In the genomic region with DNA sequence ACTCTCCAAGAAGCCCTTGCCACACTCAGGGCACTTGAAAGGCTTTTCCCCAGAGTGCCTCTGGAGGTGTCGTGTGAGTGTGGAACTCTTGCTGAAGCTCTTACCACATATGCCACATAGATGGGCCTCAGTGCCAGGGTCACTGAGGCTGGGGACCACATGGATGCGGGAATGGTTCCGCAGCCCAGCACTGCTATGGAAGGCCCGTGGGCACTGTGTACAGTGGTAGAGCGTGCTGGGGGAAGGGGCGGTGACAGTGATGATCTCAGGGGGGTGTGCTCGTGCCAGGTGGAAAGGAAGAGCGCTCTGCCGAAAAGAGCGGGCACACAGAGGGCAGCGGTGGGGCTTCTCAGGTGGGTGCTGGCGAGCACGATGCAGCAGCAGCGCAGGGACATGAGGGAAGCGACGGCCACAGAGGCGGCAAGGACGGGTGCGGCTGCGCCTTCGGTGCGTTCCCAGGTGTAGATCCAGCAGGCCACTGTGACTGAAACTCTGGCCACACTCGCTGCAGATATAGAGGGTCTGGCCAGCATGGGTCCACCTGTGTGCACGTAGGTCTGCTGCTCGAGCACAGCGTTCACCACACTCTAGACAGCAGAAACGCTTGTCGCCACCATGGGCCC, we compare ENCODE assay signal across 13 mouse cellular contexts. TPM values are rescaled to one million over a fixed set of nuclear protein-coding genes. Genes with fewer than 3 reads are reported as not detected.
A peak's percentile ranks its signal among the peaks of the same experiment; 100 is the strongest.
DNase-seq lines count a peak whose midpoint lies in the region; ATAC-seq and TF ChIP-seq lines count a peak whose summit lies in the region.
"Had no signal": no experiment of that assay in that cellular context is flagged by ENCODE, and none has a peak within 500 bp of the region (broad histone marks: within the 10 kb centered on the region; RNA-seq: fewer than 3 reads in every experiment).

No protein-coding gene starts in this region.

- no peak overlapping the region for H3K27ac ChIP-seq in hindbrain, embryonic 15.5 days (replicated peaks)
- H3K27ac ChIP-seq in hindbrain, embryonic 14.5 days = no peak overlapping the region
- no peak overlapping the region for H3K27ac ChIP-seq in midbrain, embryonic 12.5 days (replicated peaks)
- no peak overlapping the region for H3K27ac ChIP-seq in midbrain, embryonic 11.5 days (ENCODE audit: low read depth, low read length)
- no peak overlapping the region for H3K27ac ChIP-seq in embryonic facial prominence, embryonic 13.5 days
- no peak overlapping the region for H3K27ac ChIP-seq in olfactory bulb, adult 2 months (ENCODE audit: insufficient read depth, low read depth, low read length)
- H3K27ac ChIP-seq: gastrocnemius, adult 2 months; heart, embryonic 13.5 days had no signal

- 67% methylated on average over 28 of the region's 28 CpGs for WGBS in hindbrain, embryonic 15.5 days
- WGBS in hindbrain, embryonic 14.5 days = 77% methylated on average over 24 of the region's 28 CpGs
- 68% methylated on average over 28 of the region's 28 CpGs for WGBS in midbrain, embryonic 12.5 days
- 66% methylated on average over 28 of the region's 28 CpGs for WGBS in midbrain, embryonic 11.5 days
- 73% methylated on average over 28 of the region's 28 CpGs for WGBS in embryonic facial prominence, embryonic 13.5 days
- 75% methylated on average over 28 of the region's 28 CpGs for WGBS in olfactory bulb, adult 2 months

- DNase-seq in hindbrain, embryonic 14.5 days (ENCODE audit: low spot score) = no peak
- no peak for DNase-seq in midbrain, embryonic 11.5 days (ENCODE audit: low spot score, missing footprints)
- no peak for DNase-seq in frontal cortex, postnatal 25 days (ENCODE audit: low spot score in 2 of 2)
- DNase-seq: cerebellum, adult 8-10 months; gastrocnemius, adult 2 months; left cerebral cortex, postnatal 4 days had no signal

- no peaks in the 10 kb centered on the region for H3K27me3 ChIP-seq in hindbrain, embryonic 15.5 days
- H3K27me3 ChIP-seq in hindbrain, embryonic 14.5 days (ENCODE audit: control insufficient read depth, insufficient read depth, low read length) = no peaks in the 10 kb centered on the region
- peaks cover 4% of the 10 kb centered on the region; the same call in 1 of the 2 replicates for H3K27me3 ChIP-seq in midbrain, embryonic 12.5 days
- H3K27me3 ChIP-seq in midbrain, embryonic 11.5 days (ENCODE audit: control insufficient read depth, insufficient read depth, low read length) = no peaks in the 10 kb centered on the region
- H3K27me3 ChIP-seq in embryonic facial prominence, embryonic 13.5 days = no peaks in the 10 kb centered on the region
- H3K27me3 ChIP-seq: heart, embryonic 13.5 days had no signal

- no peak overlapping the region for H3K4me2 ChIP-seq in hindbrain, embryonic 15.5 days
- no peak overlapping the region for H3K4me2 ChIP-seq in hindbrain, embryonic 14.5 days (replicated peaks)
- no peak overlapping the region for H3K4me2 ChIP-seq in midbrain, embryonic 12.5 days (replicated peaks)
- no peak overlapping the region for H3K4me2 ChIP-seq in midbrain, embryonic 11.5 days
- H3K4me2 ChIP-seq in embryonic facial prominence, embryonic 13.5 days = no peak overlapping the region
- H3K4me2 ChIP-seq: heart, embryonic 13.5 days had no signal

- H3K9me3 ChIP-seq in hindbrain, embryonic 15.5 days = no peaks in the 10 kb centered on the region
- no peaks in the 10 kb centered on the region for H3K9me3 ChIP-seq in hindbrain, embryonic 14.5 days (ENCODE audit: control insufficient read depth, low read length)
- no peaks in the 10 kb centered on the region for H3K9me3 ChIP-seq in midbrain, embryonic 12.5 days
- no peaks in the 10 kb centered on the region for H3K9me3 ChIP-seq in midbrain, embryonic 11.5 days (ENCODE audit: control insufficient read depth, low read length)
- no peaks in the 10 kb centered on the region for H3K9me3 ChIP-seq in embryonic facial prominence, embryonic 13.5 days
- H3K9me3 ChIP-seq: heart, embryonic 13.5 days had no signal

- H3K4me3 ChIP-seq in hindbrain, embryonic 15.5 days = no peak overlapping the region
- H3K4me3 ChIP-seq in hindbrain, embryonic 14.5 days (replicated peaks; ENCODE audit: low read length) = no peak overlapping the region
- H3K4me3 ChIP-seq in midbrain, embryonic 12.5 days = no peak overlapping the region
- H3K4me3 ChIP-seq in midbrain, embryonic 11.5 days (ENCODE audit: low read depth, low read length) = no peak overlapping the region
- no peak overlapping the region for H3K4me3 ChIP-seq in embryonic facial prominence, embryonic 13.5 days
- no peak overlapping the region for H3K4me3 ChIP-seq in olfactory bulb, adult 2 months (ENCODE audit: insufficient read depth, low read depth, low read length)
- H3K4me3 ChIP-seq: erythroblast, embryonic 14.5 days; gastrocnemius, adult 2 months; heart, embryonic 13.5 days had no signal

- no peak overlapping the region for H3K9ac ChIP-seq in hindbrain, embryonic 15.5 days
- H3K9ac ChIP-seq in hindbrain, embryonic 14.5 days = no peak overlapping the region
- H3K9ac ChIP-seq in midbrain, embryonic 12.5 days (replicated peaks) = no peak overlapping the region
- no peak overlapping the region for H3K9ac ChIP-seq in midbrain, embryonic 11.5 days (ENCODE audit: low read length)
- no peak overlapping the region for H3K9ac ChIP-seq in embryonic facial prominence, embryonic 13.5 days
- H3K9ac ChIP-seq: heart, embryonic 13.5 days had no signal

- peaks cover 16% of the 10 kb centered on the region for H3K4me1 ChIP-seq in hindbrain, embryonic 15.5 days (replicated peaks)
- peaks cover 3% of the 10 kb centered on the region for H3K4me1 ChIP-seq in hindbrain, embryonic 14.5 days (replicated peaks; ENCODE audit: control insufficient read depth, insufficient read depth, low read length)
- H3K4me1 ChIP-seq in midbrain, embryonic 12.5 days = peaks cover 3% of the 10 kb centered on the region; the same call in 1 of the 2 replicates
- peaks cover under 1% of the 10 kb centered on the region; the same call in 1 of the 2 replicates for H3K4me1 ChIP-seq in midbrain, embryonic 11.5 days (ENCODE audit: control insufficient read depth, insufficient read depth, low read length)
- peaks cover 6% of the 10 kb centered on the region for H3K4me1 ChIP-seq in embryonic facial prominence, embryonic 13.5 days
- H3K4me1 ChIP-seq in olfactory bulb, adult 2 months (ENCODE audit: control insufficient read depth, insufficient read depth, low read length) = no peaks in the 10 kb centered on the region

- TF ChIP-seq CTCF in olfactory bulb, adult 2 months (IDR thresholded peaks at IDR 0.05; ENCODE audit: insufficient read depth, low read depth, low read length) = no peak

- TF ChIP-seq POLR2A in olfactory bulb, adult 2 months (IDR thresholded peaks at IDR 0.05; ENCODE audit: insufficient read depth, low read depth, low read length) = 0 out of 2 replicates have a peak, but pooled peaks have one; percentile 16

- peak; percentile 61 for ATAC-seq in hindbrain, embryonic 15.5 days (ENCODE audit: low FRiP score, low read depth)
- ATAC-seq in hindbrain, embryonic 14.5 days (ENCODE audit: low FRiP score) = no peak
- 0 out of 2 replicates have a peak, but pooled peaks have one; percentile 12 for ATAC-seq in midbrain, embryonic 12.5 days (ENCODE audit: low FRiP score, low read depth)
- ATAC-seq in midbrain, embryonic 11.5 days (ENCODE audit: low FRiP score) = no peak
- 0 out of 2 replicates have a peak, but pooled peaks have one; percentile 56 for ATAC-seq in embryonic facial prominence, embryonic 13.5 days (ENCODE audit: insufficient number of reproducible peaks, insufficient read depth, low FRiP score, low TSS enrichment, low read depth)
- ATAC-seq: CD4-positive, CD25-positive, alpha-beta regulatory T cell, adult 4 months had no signal

- H3K36me3 ChIP-seq in hindbrain, embryonic 15.5 days = peaks cover 30% of the 10 kb centered on the region
- peaks cover 46% of the 10 kb centered on the region for H3K36me3 ChIP-seq in hindbrain, embryonic 14.5 days (replicated peaks; ENCODE audit: control insufficient read depth, insufficient read depth)
- H3K36me3 ChIP-seq in midbrain, embryonic 12.5 days = peaks cover 30% of the 10 kb centered on the region
- peaks cover 6% of the 10 kb centered on the region; the same call in 1 of the 2 replicates for H3K36me3 ChIP-seq in midbrain, embryonic 11.5 days (ENCODE audit: control insufficient read depth, insufficient read depth, low read length)
- peaks cover 52% of the 10 kb centered on the region for H3K36me3 ChIP-seq in embryonic facial prominence, embryonic 13.5 days

RNA-seq across cellular contexts. Expression of gene Zfp692, which starts 10.0 kb away (rescaled TPM):
- polyA plus RNA-seq in hindbrain, embryonic 15.5 days (2015; fragmentation: Nextera tagmentation; extraction: Ambion mirVana) = 30.2 and 30.8 TPM in 2 replicates
- 13.5 and 16.2 TPM in 2 replicates for polyA plus RNA-seq in hindbrain, embryonic 14.5 days (2014; fragmentation: Nextera tagmentation; extraction: Ambion mirVana)
- 26.4 and 28.5 TPM in 2 replicates for polyA plus RNA-seq in midbrain, embryonic 12.5 days (2016; fragmentation: Nextera tagmentation; extraction: Ambion mirVana)
- 13.2 and 13.4 TPM in 2 replicates for polyA plus RNA-seq in midbrain, embryonic 11.5 days (2014; fragmentation: Nextera tagmentation; extraction: Ambion mirVana)
- 30.6 and 31.4 TPM in 2 replicates for polyA plus RNA-seq in embryonic facial prominence, embryonic 13.5 days (2015; fragmentation: Nextera tagmentation; extraction: Ambion mirVana)
- polyA plus RNA-seq in olfactory bulb, adult 2 months (2012; ENCODE audit: insufficient read depth, insufficient read length, low replicate concordance, missing spikeins) = not detected in 2 replicates

RNA-seq across cellular contexts. Expression of gene Zfp672, which starts 13.3 kb away (rescaled TPM):
- polyA plus RNA-seq in hindbrain, embryonic 15.5 days (2015; fragmentation: Nextera tagmentation; extraction: Ambion mirVana) = 37.5 and 39.4 TPM in 2 replicates
- polyA plus RNA-seq in hindbrain, embryonic 14.5 days (2014; fragmentation: Nextera tagmentation; extraction: Ambion mirVana) = 38.3 and 44.3 TPM in 2 replicates
- polyA plus RNA-seq in midbrain, embryonic 12.5 days (2016; fragmentation: Nextera tagmentation; extraction: Ambion mirVana) = 33.9 and 35.9 TPM in 2 replicates
- 22.8 and 22.9 TPM in 2 replicates for polyA plus RNA-seq in midbrain, embryonic 11.5 days (2014; fragmentation: Nextera tagmentation; extraction: Ambion mirVana)
- 41.2 and 41.9 TPM in 2 replicates for polyA plus RNA-seq in embryonic facial prominence, embryonic 13.5 days (2015; fragmentation: Nextera tagmentation; extraction: Ambion mirVana)
- not detected in 2 replicates for polyA plus RNA-seq in olfactory bulb, adult 2 months (2012; ENCODE audit: insufficient read depth, insufficient read length, low replicate concordance, missing spikeins)

RNA-seq across cellular contexts. Expression of gene Sh3bp5l, which starts 13.6 kb away (rescaled TPM):
- polyA plus RNA-seq in hindbrain, embryonic 15.5 days (2015; fragmentation: Nextera tagmentation; extraction: Ambion mirVana) = 48.4 and 51.9 TPM in 2 replicates
- 34.3 and 36.5 TPM in 2 replicates for polyA plus RNA-seq in hindbrain, embryonic 14.5 days (2014; fragmentation: Nextera tagmentation; extraction: Ambion mirVana)
- polyA plus RNA-seq in midbrain, embryonic 12.5 days (2016; fragmentation: Nextera tagmentation; extraction: Ambion mirVana) = 50.6 and 51.0 TPM in 2 replicates
- polyA plus RNA-seq in midbrain, embryonic 11.5 days (2014; fragmentation: Nextera tagmentation; extraction: Ambion mirVana) = 26.8 and 34.2 TPM in 2 replicates
- polyA plus RNA-seq in embryonic facial prominence, embryonic 13.5 days (2015; fragmentation: Nextera tagmentation; extraction: Ambion mirVana) = 33.4 and 34.6 TPM in 2 replicates
- not detected in 2 replicates for polyA plus RNA-seq in olfactory bulb, adult 2 months (2012; ENCODE audit: insufficient read depth, insufficient read length, low replicate concordance, missing spikeins)

RNA-seq across cellular contexts. Expression of gene 4930438A08Rik, which starts 42.3 kb away (rescaled TPM):
- polyA plus RNA-seq in hindbrain, embryonic 15.5 days (2015; fragmentation: Nextera tagmentation; extraction: Ambion mirVana) = not detected in 2 replicates
- polyA plus RNA-seq in hindbrain, embryonic 14.5 days (2014; fragmentation: Nextera tagmentation; extraction: Ambion mirVana) = not detected in 2 replicates
- polyA plus RNA-seq in midbrain, embryonic 12.5 days (2016; fragmentation: Nextera tagmentation; extraction: Ambion mirVana) = 0.14 TPM in 1 of 2 replicates, not detected in the other
- polyA plus RNA-seq in midbrain, embryonic 11.5 days (2014; fragmentation: Nextera tagmentation; extraction: Ambion mirVana) = not detected in 2 replicates
- polyA plus RNA-seq in embryonic facial prominence, embryonic 13.5 days (2015; fragmentation: Nextera tagmentation; extraction: Ambion mirVana) = not detected in 2 replicates
- polyA plus RNA-seq in olfactory bulb, adult 2 months (2012; ENCODE audit: insufficient read depth, insufficient read length, low replicate concordance, missing spikeins) = not detected in 2 replicates
- polyA plus RNA-seq: CD4-positive, CD25-positive, alpha-beta regulatory T cell, adult 4 months; erythroblast, embryonic 14.5 days; heart, embryonic 13.5 days had no signal

Comparison
In these comparisons a context has a peak if more than half of its experiments do, and no peak if none do; other contexts are left out.
1. ATAC-seq: peak in hindbrain, embryonic 15.5 days (single experiment), midbrain, embryonic 12.5 days (single experiment) and embryonic facial prominence, embryonic 13.5 days (single experiment); none in hindbrain, embryonic 14.5 days (single experiment) and midbrain, embryonic 11.5 days (single experiment).
2. RNA of gene Sh3bp5l, which starts 13.6 kb away (polyA plus RNA-seq): 48.4 to 51.9 TPM in hindbrain, embryonic 15.5 days, 50.6 to 51.0 TPM in midbrain, embryonic 12.5 days, 34.3 to 36.5 TPM in hindbrain, embryonic 14.5 days, 33.4 to 34.6 TPM in embryonic facial prominence, embryonic 13.5 days and 26.8 to 34.2 TPM in midbrain, embryonic 11.5 days; not detected in olfactory bulb, adult 2 months; every median in the first group is over 10 times any median in the second.